Mouse (Mus musculus) spleen, adult 12 weeks (tissue): ENCODE measurements around the gene Tnrc6a.
A peak's percentile ranks its signal among the peaks of the same experiment; 100 is the strongest.

Experiments used
- DNase-seq: peaks from one replicate; pipeline ENCODE4 v3.0.0; 2022; ENCODE audit warnings: low spot score

The Tnrc6a gene

DNA sequence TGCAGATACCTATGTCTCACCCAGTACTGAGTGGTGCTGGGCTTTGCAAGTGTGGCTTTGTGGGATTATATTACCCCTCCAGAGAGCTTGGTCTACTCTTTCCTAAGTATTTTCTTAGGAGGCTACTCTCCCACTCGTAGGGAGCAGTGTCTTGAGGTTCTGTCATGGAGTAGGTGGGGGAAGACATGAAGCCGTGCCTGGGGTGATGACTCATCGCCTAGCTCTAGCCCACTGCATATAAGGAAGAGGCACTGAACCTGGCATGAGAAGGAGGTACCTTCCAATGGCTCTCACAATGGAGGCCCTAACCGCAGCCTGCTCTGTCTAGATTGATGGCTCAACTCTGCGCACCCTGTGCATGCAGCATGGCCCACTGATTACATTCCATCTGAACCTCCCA is 68.0 kb downstream of the Tnrc6a start:
- no peak for DNase-seq

DNA sequence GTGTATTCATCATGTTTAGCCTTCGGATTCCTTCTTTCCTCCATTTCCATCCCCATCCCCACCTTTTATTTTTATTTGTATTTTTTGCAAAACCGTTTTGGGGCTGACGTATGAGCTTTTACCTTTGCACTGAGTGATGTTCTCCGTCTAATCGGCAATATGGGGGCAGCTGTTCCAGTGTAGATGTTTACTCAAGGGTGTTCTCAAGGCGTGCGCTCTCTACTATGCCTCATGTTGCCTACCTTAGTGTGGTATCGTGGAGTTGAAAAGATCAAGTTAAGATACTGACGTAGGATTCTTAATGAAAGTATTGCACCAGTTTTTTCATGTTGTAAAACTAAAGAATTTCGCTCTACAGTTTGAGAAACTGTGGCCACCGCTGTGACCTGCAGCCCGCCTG is 69.5 kb downstream of the Tnrc6a start:
- DNase-seq: no peak

DNA sequence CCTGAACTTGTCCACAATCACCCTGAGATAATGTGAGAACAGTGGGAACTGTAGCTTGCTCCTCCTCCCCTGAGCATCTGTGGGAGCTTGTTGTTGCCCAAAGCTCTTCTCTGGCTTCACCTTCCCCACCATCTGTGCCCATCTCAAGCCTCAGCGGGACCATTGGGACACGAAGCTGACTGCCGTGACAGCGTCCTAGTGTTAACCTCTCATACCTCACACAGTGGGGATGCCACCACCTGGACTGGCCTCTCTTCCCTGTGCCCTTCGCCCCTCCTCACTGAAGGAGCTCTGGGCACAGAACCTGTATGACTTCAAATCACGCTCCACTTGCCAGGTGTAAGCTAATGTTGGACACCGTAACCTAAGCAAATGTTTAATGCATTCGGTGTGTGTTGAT is 71.0 kb downstream of the Tnrc6a start:
- no peak for DNase-seq

DNA sequence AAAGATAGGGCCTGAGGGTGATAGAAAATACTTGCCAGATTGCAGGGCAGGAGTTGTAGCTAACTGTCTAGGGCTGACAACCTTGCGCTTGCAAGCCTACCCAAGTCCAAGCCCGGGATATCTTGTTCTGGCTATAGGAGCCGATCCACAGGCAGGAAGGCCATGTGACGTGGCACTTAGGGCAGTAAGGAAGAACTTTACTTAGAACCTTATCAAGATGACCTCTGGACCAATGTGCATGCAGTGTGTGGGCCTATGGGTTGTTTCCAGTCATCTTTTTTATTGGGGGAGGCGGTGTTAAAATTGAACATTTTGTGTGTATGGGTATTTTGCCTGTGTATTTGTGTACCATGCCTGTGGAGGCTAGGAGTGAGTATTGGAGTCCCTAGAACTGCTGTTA is 72.7 kb downstream of the Tnrc6a start:
- DNase-seq: no peak

DNA sequence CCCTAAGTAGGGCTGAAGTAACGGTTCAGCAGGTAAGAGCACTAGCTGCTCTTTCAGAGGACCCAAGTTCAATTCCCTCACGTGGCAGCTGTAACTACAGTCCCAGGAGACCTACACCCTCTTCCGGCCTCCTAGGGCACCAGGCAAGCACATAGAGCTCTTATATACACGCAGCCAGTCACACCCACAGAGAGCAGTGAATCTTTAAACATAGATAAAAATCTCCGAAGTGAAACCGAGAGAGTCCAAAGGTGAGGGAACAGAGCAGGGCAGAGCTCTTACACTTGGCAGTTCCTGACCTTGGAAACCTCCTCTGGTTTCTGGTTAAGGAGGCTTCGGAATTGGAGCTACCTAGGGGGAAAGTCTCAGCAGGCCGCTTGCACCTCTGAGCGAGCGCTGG is 75.0 kb downstream of the Tnrc6a start:
- no peak for DNase-seq

DNA sequence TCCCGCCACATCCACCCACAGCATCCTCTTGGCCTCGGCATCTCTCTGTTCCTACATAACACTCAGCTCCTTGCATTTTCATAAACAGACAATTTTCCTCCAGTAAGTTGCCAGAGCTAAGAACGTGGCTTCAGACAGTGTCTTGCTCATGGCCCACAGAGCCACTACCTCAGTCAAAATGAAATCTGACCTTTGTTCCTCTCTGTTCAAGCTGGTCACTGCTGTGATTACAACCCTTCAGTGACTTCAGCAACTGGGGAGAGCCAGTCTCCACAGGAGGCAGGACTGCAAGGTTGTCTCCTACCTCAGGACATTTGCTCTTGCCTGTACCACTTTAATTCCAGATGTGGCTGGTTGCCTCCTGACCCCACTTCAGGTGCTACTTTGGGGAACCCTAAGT is 75.5 kb downstream of the Tnrc6a start:
- DNase-seq: no peak

DNA sequence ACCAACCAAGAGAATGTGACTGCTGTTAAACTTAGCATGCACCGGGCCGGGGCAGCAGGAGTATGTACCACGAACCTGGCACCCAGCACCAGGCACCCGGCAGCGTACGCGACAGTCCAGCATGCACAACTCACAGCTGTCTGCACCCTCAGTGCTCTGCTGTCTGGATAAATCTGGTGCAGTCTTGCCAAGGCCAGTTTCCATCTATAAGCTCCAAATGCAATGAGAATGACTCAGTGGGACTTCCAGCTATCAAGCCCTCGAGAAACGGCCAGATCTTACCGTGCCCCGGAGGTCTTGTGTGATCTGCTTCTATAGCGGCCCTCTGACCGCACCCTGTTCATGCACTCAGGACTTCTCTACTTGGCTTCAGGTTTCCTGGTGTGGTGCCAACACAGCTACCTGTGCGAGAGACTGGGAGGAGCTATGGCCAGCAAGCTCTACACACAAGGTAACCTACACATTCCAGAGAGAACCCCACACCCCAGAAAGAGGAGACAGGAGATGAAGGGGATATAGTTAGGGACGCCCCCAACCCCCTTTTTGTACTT is 76.0 kb downstream of the Tnrc6a start:
- no peak for DNase-seq

DNA sequence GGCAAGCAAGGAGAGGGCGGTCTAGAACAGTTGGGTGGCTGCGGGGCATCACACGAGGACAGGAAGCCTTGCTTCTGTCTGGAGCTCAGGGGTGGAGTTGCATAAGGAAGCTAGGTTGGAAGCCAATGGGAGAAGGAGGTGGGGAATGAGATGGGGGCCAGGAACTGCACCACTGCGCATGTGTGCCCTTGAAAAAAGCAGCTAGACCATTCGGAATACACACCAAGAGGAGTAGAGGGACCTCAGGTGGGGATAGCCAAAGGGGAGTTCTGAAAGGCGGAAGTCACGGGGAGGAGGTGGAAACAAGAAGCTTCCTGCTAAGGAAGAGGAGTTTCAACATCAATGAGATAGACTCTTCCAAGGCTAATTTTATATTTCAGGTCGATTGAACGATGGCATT is 77.0 kb downstream of the Tnrc6a start:
- DNase-seq: no peak

DNA sequence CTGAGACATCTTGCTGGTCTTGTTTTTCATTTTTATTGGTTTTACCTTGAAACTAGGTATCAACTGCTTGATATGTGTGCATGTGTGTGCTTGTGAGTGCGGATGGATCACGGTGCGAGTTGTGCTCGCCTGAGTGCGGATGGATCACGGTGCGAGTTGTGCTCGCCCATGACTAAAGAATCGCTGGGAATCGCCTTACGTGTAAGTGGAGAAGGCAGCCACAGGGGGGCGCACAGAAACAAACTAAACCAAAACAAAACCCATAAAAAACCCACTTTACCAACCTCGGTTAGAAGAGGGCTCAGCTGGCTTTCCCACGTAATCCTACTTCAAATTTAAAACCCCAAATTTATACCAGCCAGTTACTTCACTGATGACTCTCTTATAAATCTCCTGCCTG is 81.6 kb downstream of the Tnrc6a start:
- peak; percentile 7 for DNase-seq

DNA sequence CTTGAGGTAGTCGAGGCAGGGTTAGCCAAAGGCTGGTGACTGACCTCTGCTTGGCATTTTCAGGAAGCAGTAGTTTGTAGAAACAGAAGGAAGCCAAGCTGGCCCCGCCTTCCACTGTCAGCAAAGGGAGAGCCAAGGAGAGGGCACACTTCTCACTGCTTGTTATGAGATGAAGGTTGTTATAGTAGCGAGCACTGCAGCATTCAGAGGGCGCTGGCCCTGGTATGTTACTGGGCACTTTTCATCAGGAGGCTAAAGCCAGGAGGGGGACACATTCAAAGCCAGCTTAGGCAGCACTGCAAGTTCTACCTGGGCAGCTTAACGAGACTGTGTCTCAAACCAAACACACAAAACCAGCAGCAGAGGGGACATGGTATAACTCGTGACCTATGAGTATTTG is 83.9 kb downstream of the Tnrc6a start:
- no peak for DNase-seq

DNA sequence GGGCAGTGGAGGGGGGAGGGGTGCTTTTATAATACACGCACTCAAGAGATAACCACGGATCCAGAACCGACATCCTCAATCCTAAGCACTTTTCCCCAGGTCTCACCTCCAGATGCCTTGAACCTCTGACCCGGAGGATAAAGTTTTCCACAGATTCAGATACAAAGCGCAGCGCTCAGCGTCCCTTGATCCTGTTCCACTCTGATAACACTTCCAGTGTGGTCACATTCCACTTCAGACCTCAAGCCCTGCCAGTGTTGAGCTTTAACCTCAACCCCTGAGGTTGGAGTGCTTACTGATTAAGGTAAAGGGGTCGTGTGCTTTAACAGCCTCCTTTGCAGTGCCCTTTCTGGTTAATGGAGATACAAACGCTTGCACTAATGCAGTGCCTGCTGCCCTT is 86.2 kb downstream of the Tnrc6a start:
- DNase-seq: no peak

DNA sequence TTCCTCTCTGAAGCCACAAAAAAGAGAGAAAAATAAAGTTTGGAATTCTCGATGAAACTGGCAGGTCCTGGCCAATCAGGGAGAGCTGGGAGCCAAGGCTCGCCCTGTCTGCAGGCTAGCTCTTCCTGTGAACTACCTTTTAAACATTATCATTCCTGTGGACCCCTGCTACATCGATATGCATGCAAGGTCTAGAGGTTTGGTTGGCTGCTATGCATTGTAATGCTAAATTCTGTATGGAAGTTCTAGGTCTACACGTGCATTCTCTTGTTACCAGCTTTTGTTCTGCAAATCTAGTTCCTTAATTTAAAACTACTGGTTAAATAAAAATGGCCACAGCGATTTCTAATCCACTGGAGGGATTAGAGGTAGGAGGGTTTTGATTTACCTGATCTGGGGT is 87.8 kb downstream of the Tnrc6a start:
- no peak for DNase-seq

DNA sequence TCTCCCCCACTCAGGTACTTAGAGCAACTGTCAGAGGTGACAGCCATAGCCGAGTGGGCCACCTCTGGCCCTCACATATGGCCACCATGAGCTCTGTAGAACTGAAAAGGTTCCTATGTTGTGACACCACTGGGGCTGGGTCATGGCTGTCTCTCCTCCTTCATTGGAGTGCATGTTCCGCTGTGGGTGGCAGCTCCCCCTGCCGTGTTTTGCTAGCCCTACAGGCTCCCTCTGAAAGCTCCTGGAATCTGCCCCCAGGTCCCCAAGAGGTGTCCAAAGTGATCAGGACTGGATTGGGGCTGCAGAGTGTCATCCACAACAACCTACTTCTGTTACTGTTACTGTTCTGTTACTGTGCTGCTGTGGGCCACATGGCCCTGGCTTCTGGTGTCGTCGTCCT is 88.6 kb downstream of the Tnrc6a start:
- DNase-seq: no peak

DNA sequence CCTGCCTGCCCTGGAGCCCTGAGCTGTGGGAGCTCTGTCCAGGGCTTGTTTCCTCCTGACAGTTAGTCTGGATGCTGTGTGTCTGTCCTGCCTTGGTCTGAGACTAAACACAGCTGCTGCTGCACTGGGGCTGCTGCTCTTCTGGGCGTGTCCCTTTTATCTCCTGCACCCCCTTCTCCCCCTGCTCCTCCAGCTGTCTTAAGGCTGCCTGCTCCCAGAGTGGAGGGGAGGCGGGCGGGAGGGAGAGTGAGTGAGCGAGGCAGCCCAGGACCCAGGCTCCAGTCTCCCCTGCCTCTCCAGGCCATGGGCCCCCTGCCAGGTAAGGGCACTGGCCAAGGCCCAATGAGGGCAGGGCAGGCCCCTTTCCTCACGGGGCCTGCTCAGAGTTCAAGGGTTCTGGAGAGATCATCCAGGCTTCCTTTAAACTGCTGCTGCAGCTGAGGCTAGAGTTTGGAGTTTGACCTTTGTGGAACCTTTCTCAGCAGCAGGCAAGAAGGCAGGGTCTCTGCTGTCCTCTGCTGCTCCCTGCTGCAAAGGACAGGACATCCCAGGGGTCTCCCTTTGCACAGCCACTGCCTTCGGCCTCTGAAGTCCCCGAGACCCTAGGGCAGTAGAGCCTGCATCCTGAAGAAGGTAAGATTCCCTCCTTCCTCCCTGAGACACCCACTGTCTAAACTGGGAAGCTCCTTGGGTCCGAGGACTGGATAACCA is 90.8 kb downstream of the Tnrc6a start, which contains the start of gene Slc5a11:
Slc5a11 (plus strand) TSS at position 416 of the 711 bp plus-strand sequence.
- no peak for DNase-seq

DNA sequence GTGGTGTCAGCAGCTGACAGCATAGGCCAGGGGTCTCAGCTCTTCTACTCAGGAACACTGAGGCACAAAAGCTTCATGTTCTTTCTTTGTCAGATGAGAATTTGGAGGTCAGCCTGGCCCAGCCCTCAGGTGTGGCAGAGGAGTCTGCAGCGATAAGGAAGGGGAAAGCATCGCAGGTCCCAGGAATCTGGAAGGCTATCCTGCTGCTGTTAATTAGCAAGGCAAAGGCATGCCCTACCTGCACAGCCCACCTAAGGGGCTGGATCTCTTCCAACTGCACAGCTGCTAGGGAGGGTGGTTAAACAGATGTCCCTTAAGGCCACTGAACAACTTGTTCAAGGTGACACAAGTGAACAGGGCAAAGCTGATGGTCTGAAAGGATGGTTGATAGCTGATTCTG is 91.5 kb downstream of the Tnrc6a start:
- DNase-seq: no peak

DNA sequence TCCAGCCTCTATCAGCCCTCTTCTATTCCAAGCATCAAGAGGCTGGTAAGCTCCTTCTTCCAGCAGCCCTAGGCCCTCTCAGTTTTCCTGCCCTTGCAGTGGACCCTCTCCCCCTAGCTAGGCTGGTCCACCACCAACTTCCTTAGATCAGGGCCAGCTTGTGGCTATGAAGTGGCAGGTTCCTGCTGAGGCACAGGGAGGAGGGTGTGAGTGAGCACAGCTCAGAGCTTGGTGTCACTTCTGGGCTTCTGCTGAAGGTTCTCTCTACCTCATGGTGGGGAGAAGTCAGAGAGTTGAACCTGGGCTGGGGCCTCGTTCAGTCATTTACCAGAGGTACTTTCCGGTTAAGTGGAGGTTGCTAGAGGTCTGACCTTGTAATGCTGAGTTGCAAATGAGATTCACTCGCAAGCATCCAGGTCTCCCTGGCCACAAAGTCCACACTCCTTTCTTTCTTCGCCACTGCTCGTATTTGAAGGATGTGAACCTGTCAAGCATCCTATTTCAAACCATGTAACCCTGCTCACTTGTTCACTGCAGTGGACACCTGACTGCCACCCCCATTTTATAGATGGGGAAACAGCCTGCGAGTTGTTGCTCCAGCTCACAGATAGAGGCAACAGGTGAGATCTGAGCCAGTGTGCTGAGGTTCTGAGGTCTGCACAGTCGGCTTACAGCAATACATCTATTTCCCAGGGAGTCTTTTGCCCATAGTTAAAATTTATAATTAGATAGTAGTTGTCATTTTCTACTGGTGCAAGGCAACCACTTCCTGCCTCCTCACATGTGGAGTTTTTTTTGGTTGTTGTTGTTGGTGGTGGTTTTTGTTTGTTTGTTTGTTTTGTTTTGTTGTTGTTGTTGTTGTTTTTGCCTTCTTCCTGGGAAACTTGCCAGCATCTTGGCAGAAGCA is 94.0 kb downstream of the Tnrc6a start:
- DNase-seq: no peak

DNA sequence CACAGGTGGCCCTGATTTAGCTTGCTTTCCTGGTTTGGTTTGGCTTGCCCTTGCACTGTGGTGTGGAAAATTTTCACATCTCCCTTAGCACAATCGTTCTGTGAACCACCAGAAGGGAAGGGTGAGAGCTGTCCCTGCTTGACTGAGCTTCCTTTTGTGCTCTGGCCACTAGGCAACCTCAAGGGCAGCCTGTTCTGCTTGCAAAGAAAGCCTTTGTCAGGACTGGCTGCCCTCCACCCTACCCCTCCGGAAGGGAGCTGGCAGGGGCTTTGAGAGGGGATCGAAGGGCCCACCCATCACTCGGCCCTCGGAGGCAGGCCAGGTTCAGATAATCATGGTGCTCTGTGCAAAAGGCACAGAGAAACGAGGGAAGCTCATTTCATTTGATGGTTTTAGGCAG is 94.9 kb downstream of the Tnrc6a start:
- no peak for DNase-seq

DNA sequence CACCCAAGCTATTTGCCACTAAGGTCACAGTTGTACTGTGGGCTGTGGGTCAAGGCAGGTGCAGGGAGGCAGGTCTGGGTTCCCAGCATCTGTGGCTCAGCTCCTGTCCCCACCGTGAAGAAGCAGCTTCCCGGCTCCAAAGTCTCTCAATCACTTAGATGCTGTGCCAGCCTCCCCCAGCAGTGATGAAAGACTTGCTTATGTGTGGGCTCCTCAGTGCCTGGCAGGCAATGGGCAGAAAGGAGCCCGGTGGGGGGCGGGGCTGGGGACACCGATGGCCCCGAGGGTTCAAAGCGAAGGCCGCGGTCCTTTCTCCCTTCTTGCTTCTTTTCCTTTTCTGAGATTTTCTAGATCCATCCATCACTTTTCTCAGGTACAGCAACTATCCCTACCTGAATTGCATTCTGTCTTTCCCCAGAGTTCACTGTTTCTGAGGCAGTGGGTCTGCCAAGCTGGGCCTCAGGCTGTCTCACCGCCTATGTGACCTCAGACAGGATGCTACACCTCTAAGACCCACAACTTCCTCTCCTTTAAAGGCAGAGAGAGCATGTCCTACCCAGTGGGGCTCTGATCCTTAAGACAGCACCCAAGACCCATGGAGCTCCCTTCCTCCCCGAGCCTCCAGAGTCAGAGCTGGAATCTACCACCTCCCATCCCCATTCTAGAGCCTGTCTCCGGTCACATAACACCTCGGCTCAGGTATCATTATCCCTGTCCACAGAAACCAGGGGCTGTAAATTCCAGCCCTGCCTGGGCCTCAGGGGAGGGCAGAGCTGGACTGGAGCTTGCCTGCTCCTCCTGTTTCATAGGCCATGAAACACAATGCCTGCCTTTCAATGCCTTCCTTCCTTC is 96.3 kb downstream of the Tnrc6a start:
- no peak for DNase-seq

DNA sequence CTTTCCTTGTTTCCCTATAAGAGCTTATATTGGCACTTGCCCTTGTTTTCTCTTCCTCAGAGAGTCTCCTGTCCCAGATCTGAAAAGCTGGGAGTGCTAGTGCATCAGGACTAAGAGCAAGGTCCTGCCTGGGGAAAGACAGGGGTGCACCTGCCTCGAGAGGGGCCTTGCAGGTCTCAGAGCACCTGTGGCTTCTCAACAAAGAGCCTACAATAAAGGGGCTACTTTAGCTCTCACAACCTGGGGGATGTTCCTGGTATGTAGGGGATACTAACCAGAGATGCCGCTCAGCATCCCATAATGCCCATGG is 96.9 kb downstream of the Tnrc6a start:
- DNase-seq: no peak

DNA sequence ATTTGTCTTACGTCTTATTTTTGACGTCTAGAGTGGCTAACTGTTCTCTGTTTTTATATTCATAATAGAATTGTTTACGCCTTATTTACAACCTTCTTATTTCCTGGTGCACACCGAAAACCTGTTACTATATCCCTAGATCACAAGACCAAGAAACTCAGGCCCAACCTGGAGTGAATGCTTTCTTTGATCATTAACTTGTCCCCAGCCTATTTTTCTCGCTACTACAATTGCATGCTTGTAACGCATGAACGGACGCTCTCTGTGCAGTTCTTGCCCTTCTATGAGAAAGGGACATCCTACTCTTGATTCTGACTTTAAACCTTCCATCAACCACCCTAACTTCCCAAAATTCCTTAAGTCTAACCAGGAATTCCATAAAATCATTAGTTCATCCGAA is 100.4 kb downstream of the Tnrc6a start:
- no peak for DNase-seq

DNA sequence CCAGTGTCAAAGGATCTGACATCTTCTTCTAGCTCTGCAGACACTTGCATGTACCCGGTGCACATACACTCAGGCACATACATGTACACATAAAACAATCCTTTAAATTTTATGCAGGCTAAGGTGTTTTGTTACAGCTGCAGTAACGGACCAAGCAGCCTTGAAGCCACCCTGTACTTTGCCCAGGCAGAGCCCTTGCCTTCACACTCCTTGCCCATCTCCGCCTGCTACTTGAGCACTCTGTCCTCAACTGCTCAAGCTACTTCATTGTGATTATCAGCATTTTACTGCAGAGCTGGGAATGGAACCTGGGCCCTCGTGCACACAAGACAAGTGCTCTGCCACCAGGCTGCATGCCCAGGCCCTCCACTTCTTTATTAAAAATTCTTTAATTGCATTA is 101.5 kb downstream of the Tnrc6a start:
- no peak for DNase-seq

DNA sequence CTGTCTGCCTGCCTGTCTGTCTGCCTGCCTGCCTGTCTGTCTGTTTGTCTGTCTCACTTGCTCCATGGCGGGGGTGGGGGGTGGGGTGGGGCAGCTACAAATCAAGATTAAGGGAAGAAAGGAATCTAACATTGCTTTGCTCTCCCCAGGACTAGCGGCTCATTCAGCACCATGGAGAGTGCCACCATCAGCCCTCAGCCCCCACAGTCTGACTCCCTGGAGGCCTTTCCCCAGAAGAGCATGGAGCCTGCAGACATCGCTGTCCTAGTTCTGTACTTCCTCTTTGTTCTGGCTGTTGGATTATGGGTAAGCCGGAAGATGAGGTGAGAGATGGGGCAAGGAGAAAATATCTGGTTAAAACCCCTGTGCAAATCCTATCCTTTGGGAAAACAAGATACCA is 111.8 kb downstream of the Tnrc6a start:
- no peak for DNase-seq

DNA sequence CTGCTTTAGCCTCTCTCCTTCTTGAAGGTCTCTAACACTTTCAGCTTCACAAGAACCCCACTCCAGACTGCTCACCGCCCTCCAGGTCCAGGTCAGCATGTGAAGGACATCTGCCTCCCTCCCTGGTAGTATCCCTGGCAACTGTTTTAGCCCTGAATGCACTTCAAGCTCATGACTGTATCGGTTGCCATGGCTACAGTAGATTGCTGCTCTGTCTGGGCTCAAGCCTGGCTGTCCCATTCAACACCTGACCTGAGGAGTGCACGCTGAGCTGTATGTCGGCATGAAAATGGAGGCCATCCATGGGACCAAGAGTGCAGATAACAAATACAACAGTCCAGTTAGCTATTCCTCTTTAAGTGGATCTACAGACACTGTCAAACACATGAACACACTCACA is 114.9 kb downstream of the Tnrc6a start:
- no peak for DNase-seq
